Mouse (Mus musculus) heart, adult 2 months (tissue): ENCODE results near the gene Ankrd33. TPM values are rescaled to one million over a fixed set of nuclear protein-coding genes. Genes with fewer than 3 reads are reported as not detected.
A peak's percentile ranks its signal among the peaks of the same experiment; 100 is the strongest.

Source experiments
- DNase-seq, 2 experiments: peaks; one replicate each; pipeline ENCODE4 v3.0.0; 2021
- H3K27ac ChIP-seq: fragments of 200-600 bp; 2 replicates; pipeline ENCODE4 v1.8.1; 2022
- H3K27me3 ChIP-seq: fragments of 200-500 bp; 2 replicates; pipeline ENCODE4 v1.6.1; 2012; ENCODE audit warnings: mild to moderate bottlenecking, low read length, inconsistent platforms, mixed read lengths; ENCODE audit not compliant: control insufficient read depth, insufficient read depth
- H3K36me3 ChIP-seq: fragments of 200-500 bp; 2 replicates; pipeline ENCODE4 v1.6.1; 2012; ENCODE audit warnings: low read length, inconsistent platforms; ENCODE audit not compliant: control insufficient read depth, insufficient read depth
- H3K4me1 ChIP-seq: fragments of 200-500 bp; 2 replicates; pipeline ENCODE4 v1.6.1; 2011; ENCODE audit warnings: low read length; ENCODE audit not compliant: control insufficient read depth, insufficient read depth
- H3K4me3 ChIP-seq: fragments of 200-600 bp; 2 replicates; pipeline ENCODE4 v1.8.1; 2022
- H3K79me2 ChIP-seq: fragments of 200-500 bp; replicated peaks from 2 replicates; pipeline ENCODE4 v1.6.1; 2012; ENCODE audit warnings: mild to moderate bottlenecking, inconsistent platforms, low read length, moderate library complexity, mixed read lengths; ENCODE audit not compliant: control insufficient read depth, insufficient read depth
- H3K9ac ChIP-seq: fragments of 200-500 bp; 2 replicates; pipeline ENCODE4 v1.6.1; 2012; ENCODE audit warnings: low read depth, mild to moderate bottlenecking, control low read depth, inconsistent platforms, low read length, mixed read lengths
- CTCF ChIP-seq: fragments of 200-600 bp; IDR thresholded peaks from 2 replicates; pipeline ENCODE4 v1.8.1; 2022; ENCODE audit warnings: antibody characterized with exemption, mild to moderate bottlenecking, moderate library complexity
- EP300 ChIP-seq: fragments of 200-500 bp; IDR thresholded peaks from 2 replicates; pipeline ENCODE4 v1.6.1; 2011; ENCODE audit warnings: low read depth, low read length, control low read depth; ENCODE audit not compliant: insufficient read depth
- POLR2A ChIP-seq: fragments of 200-500 bp; IDR thresholded peaks from 2 replicates; pipeline ENCODE4 v1.6.1; 2011; ENCODE audit warnings: mild to moderate bottlenecking, low read depth, low read length, control low read depth; ENCODE audit not compliant: insufficient read depth
- WGBS: fragments of 180-500 bp; shearing (Covaris S2); methylation state at CpG from one replicate; pipeline ENCODE4 v1.1.7; 2018; 5-methylcytosine and 5-hydroxymethylcytosine counted together
- intact Hi-C: fragments of 180-260 bp; cut with DNase I; formaldehyde crosslinking; loops from one replicate; pipeline ENCODE4 v1.15.1; 2025
- long read RNA-seq: library from polyadenylated mRNA; stranded (forward); transcript quantifications from one replicate; pipeline ENCODE4 v2.0.0, GENCODE M21; 2021
- polyA plus RNA-seq: library from polyadenylated mRNA; depleted of rRNA; stranded (reverse); fragments of >200 nt; gene quantifications from 2 replicates; pipeline ENCODE4 v1.2.3, GENCODE M21; 2012; rRNA removed
- total RNA-seq, 2 experiments: library from RNA; stranded (reverse); gene quantifications; 2 replicates each; pipeline ENCODE4 v1.2.3; 2021

Gene Ankrd33
- not detected for total RNA-seq
- not detected in 2 replicates for polyA plus RNA-seq
- long read RNA-seq, result 0 reads

- Histone ChIP-seq H3K4me3 (no peak within 1 kb of the TSS), H3K27me3 (no peaks in the 10 kb centered on the region), H3K79me2 (no peaks in the 10 kb centered on the region), H3K9ac (no peak within 1 kb of the TSS), H3K27ac (no peak within 1 kb of the TSS), H3K4me1 (peaks cover 3% of the 10 kb centered on the region; the same call in 1 of the 2 replicates), H3K36me3 (no peaks in the 10 kb centered on the region)
- intact Hi-C loops, result loop anchor here (5.0 kb wide), 1 partner anchor 38 kb away; the partner anchor contains the start of gene Fignl2
- TF ChIP-seq CTCF (no peak), EP300 (no peak), POLR2A (no peak)
- 71% methylated on average over 5 of the region's 5 CpGs for WGBS
- no peak for DNase-seq
These were observed at the start of gene Ankrd33 for GRCm38 (mm10) chr15:101115511-101116110. Ankrd33 (plus strand) TSS chr15:101115755.

GRCm38 (mm10) chr15:101066364-101066847 is 49.1 kb upstream of the Ankrd33 start:
- no peaks in the 10 kb centered on the region for H3K27me3 ChIP-seq
- intact Hi-C loops, result no loop called here
- no peaks in the 10 kb centered on the region for H3K36me3 ChIP-seq
- H3K4me1 ChIP-seq, result peaks cover 22% of the 10 kb centered on the region
- TF ChIP-seq POLR2A (no peak), CTCF (no peak), EP300 (no peak)
- no peak for DNase-seq
- no peak overlapping the region for H3K4me3 ChIP-seq
- H3K9ac ChIP-seq, result no peak overlapping the region
- 64% methylated on average over 6 of the region's 6 CpGs for WGBS
- no peaks in the 10 kb centered on the region for H3K79me2 ChIP-seq
- H3K27ac ChIP-seq, result no peak overlapping the region

- no peak overlapping the region; the same call in 1 of the 2 replicates for H3K27ac ChIP-seq
These were observed 48.4 kb upstream of the Ankrd33 start for GRCm38 (mm10) chr15:101066920-101067696.

GRCm38 (mm10) chr15:101068029-101068428 is 47.5 kb upstream of the Ankrd33 start:
- no peaks in the 10 kb centered on the region for H3K36me3 ChIP-seq
- H3K9ac ChIP-seq, result no peak overlapping the region
- H3K4me1 ChIP-seq, result peaks cover 25% of the 10 kb centered on the region
- TF ChIP-seq EP300 (no peak), CTCF (no peak), POLR2A (no peak)
- H3K79me2 ChIP-seq, result no peaks in the 10 kb centered on the region
- 29% methylated on average over 3 of the region's 3 CpGs for WGBS
- DNase-seq, result peak in 1 of 2 experiments; percentile 55
- no peak overlapping the region; the same call in 1 of the 2 replicates for H3K27ac ChIP-seq
- no peaks in the 10 kb centered on the region for H3K27me3 ChIP-seq
- intact Hi-C loops, result no loop called here
- no peak overlapping the region for H3K4me3 ChIP-seq

More at GRCm38 (mm10) chr15:101066920-101067696, 48.4 kb upstream of the Ankrd33 start:
- DNase-seq, result no peak
- intact Hi-C loops, result no loop called here
- Histone ChIP-seq H3K4me3 (no peak overlapping the region), H3K36me3 (no peaks in the 10 kb centered on the region), H3K27me3 (no peaks in the 10 kb centered on the region), H3K4me1 (peaks cover 22% of the 10 kb centered on the region), H3K9ac (0 out of 2 replicates have a peak overlapping the region, but pooled peaks have one; percentile 15), H3K79me2 (no peaks in the 10 kb centered on the region)
- whole genome bisulfite sequencing, result 49% methylated on average over 7 of the region's 9 CpGs
- TF ChIP-seq POLR2A (no peak), CTCF (no peak), EP300 (no peak)

GRCm38 (mm10) chr15:101068671-101069070 is 46.9 kb upstream of the Ankrd33 start:
- Histone ChIP-seq H3K4me1 (peaks cover 25% of the 10 kb centered on the region), H3K27me3 (no peaks in the 10 kb centered on the region), H3K36me3 (no peaks in the 10 kb centered on the region), H3K79me2 (no peaks in the 10 kb centered on the region), H3K27ac (no peak overlapping the region; the same call in 1 of the 2 replicates), H3K9ac (no peak overlapping the region), H3K4me3 (no peak overlapping the region)
- no peak for DNase-seq
- intact Hi-C loops, result no loop called here
- 76% methylated on average over 4 of the region's 4 CpGs for WGBS
- TF ChIP-seq CTCF, result no peak
- no peak for TF ChIP-seq POLR2A
- no peak for TF ChIP-seq EP300
